Mouse (Mus musculus) heart, embryonic 14.5 days (tissue): ENCODE measurements at regions not wholly inside any gene's neighbourhood (a gene's known extent, or its start where the extent isn't known, plus 50 kb on each side); places are given as distances from the start of the nearest gene placed in this dataset.
A peak's percentile ranks its signal among the peaks of the same experiment; 100 is the strongest.

Source experiments
- ATAC-seq: fragments of 200-750 bp; cut with Nextera tagmentation; 2 replicates; pipeline ENCODE4 v1.8.0; 2017; ENCODE audit warnings: low read depth, moderate TSS enrichment; ENCODE audit not compliant: insufficient number of reproducible peaks, insufficient read depth, low FRiP score
- H3K27ac ChIP-seq, 2 experiments: fragments of 200-500 bp in 1 of 2; fragments of 300-500 bp in 1 of 2; sonication (generic) in 1 of 2; replicated peaks in 1 of 2; 2 replicates each; pipeline ENCODE4 v1.5.1; 2012 to 2014; ENCODE audit warnings: low read depth in 2 of 2, low read length in 2 of 2, control low read depth in 1 of 2, mild to moderate bottlenecking in 1 of 2, mixed read lengths in 1 of 2; ENCODE audit not compliant: control insufficient read depth in 1 of 2, insufficient read depth in 1 of 2
- H3K27me3 ChIP-seq: fragments of 300-500 bp; sonication (generic); 2 replicates; pipeline ENCODE4 v1.6.1; 2014; ENCODE audit warnings: mild to moderate bottlenecking, low read length, control low read depth; ENCODE audit not compliant: control insufficient read depth, insufficient read depth
- H3K36me3 ChIP-seq: fragments of 300-500 bp; sonication (generic); 2 replicates; pipeline ENCODE4 v1.6.1; 2014; ENCODE audit warnings: mild to moderate bottlenecking, control low read depth, low read length, mixed read lengths; ENCODE audit not compliant: control insufficient read depth, insufficient read depth
- H3K4me1 ChIP-seq, 2 experiments: fragments of 200-500 bp in 1 of 2; fragments of 300-500 bp in 1 of 2; sonication (generic) in 1 of 2; 2 replicates each; pipeline ENCODE4 v1.6.1; 2012 to 2014; ENCODE audit warnings: low read length in 2 of 2, control low read depth in 1 of 2, mixed read lengths in 1 of 2; ENCODE audit not compliant: control insufficient read depth in 2 of 2, insufficient read depth in 2 of 2
- H3K4me2 ChIP-seq: fragments of 300-500 bp; sonication (generic); 2 replicates; pipeline ENCODE4 v1.6.1; 2014; ENCODE audit warnings: mild to moderate bottlenecking, low read length
- H3K4me3 ChIP-seq, 2 experiments: fragments of 200-500 bp in 1 of 2; fragments of 300-500 bp in 1 of 2; sonication (generic) in 1 of 2; 2 replicates each; pipeline ENCODE4 v1.5.1; 2012 to 2014; ENCODE audit warnings: low read length in 2 of 2, mild to moderate bottlenecking in 2 of 2, control low read depth in 1 of 2, low read depth in 1 of 2, moderate library complexity in 1 of 2; ENCODE audit not compliant: control insufficient read depth in 1 of 2, insufficient read depth in 1 of 2
- H3K9ac ChIP-seq: fragments of 300-500 bp; sonication (generic); 2 replicates; pipeline ENCODE4 v1.6.1; 2014; ENCODE audit warnings: mild to moderate bottlenecking, low read length
- H3K9me3 ChIP-seq: fragments of 300-500 bp; sonication (generic); 2 replicates; pipeline ENCODE4 v1.6.1; 2016; ENCODE audit warnings: low read length, control low read depth; ENCODE audit not compliant: control insufficient read depth
- WGBS: fragments of 180-500 bp; shearing (Covaris S2); extraction: QIAGEN DNeasy Blood & Tissue Kit; methylation state at CpG from one replicate; pipeline ENCODE4 v1.1.7; 2014; 5-methylcytosine and 5-hydroxymethylcytosine counted together

- no peak overlapping the region for H3K27ac ChIP-seq
- peaks cover 0 to 2% of the 10 kb centered on the region in 2 experiments; a peak in 2 of 4 replicates for H3K4me1 ChIP-seq
- no peaks in the 10 kb centered on the region for H3K9me3 ChIP-seq
- H3K4me3 ChIP-seq, result 0 out of 4 replicates have a peak overlapping the region, but pooled peaks of 1 of the 2 experiments have one; percentile 6
- ATAC-seq, result no peak
- H3K9ac ChIP-seq, result no peak overlapping the region
- 22% methylated on average over 13 of the region's 13 CpGs for WGBS
- no peaks in the 10 kb centered on the region for H3K27me3 ChIP-seq
- H3K36me3 ChIP-seq, result no peaks in the 10 kb centered on the region
- H3K4me2 ChIP-seq, result peak overlapping the region; percentile 49
Measured at GRCm38 (mm10) chr1:193541934-193542580, 172.0 kb upstream of the Camk1g start.

DNA sequence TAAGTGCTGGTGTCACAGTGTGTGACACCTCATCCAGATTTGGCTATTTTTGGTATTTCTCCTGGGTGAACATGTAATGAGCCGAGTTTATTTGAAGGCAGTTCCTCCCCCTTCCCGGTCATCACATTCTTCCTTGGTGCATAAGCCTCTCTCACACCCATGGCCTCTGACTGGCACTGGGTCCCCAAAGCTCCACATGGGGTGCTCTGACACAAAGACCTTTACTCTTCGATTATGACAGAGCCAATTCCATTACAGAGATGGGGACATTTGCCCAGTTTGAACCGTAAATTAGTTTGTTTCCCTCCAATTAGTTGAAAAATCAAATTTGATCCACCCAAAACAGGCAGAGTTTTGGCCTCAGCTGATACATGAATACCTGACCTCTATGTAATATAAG is 171.2 kb upstream of the Camk1g start:
- Histone ChIP-seq H3K36me3 (no peaks in the 10 kb centered on the region), H3K9me3 (no peaks in the 10 kb centered on the region), H3K4me3 (no peak overlapping the region), H3K4me1 (peaks cover 0 to 2% of the 10 kb centered on the region in 2 experiments; a peak in 2 of 4 replicates), H3K27me3 (no peaks in the 10 kb centered on the region), H3K27ac (no peak overlapping the region), H3K9ac (no peak overlapping the region), H3K4me2 (no peak overlapping the region)
- no peak for ATAC-seq
- WGBS, result 59% methylated on average over 4 of the region's 4 CpGs

DNA sequence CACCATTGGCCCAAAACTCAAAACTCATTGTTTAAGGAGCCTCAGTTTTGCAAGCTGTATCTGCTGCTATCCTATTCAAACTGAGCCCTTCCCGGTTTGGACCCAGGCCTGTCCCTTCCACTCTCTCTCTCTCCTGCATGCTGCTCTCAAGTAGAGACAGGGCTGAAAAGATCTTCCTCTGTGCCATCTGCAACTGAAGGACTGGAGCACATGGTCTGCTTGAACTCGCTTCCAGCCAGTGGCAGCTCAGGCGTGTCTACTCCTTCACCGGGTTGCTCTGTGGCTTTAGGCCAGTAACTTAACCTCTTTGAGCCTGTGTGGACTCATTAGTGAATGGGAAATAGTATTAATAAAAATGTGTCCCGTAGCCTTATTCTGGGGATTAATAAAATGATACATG is 170.4 kb upstream of the Camk1g start:
- H3K4me2 ChIP-seq, result no peak overlapping the region
- no peak for ATAC-seq
- no peaks in the 10 kb centered on the region for H3K9me3 ChIP-seq
- WGBS, result 75% methylated on average over 5 of the region's 5 CpGs
- peaks cover 0 to 2% of the 10 kb centered on the region in 2 experiments; a peak in 2 of 4 replicates for H3K4me1 ChIP-seq
- no peaks in the 10 kb centered on the region for H3K27me3 ChIP-seq
- no peak overlapping the region for H3K4me3 ChIP-seq
- no peak overlapping the region for H3K9ac ChIP-seq
- H3K36me3 ChIP-seq, result no peaks in the 10 kb centered on the region
- H3K27ac ChIP-seq, result no peak overlapping the region

- Histone ChIP-seq H3K27me3 (no peaks in the 10 kb centered on the region), H3K9ac (no peak overlapping the region), H3K4me1 (peaks cover 0 to 2% of the 10 kb centered on the region in 2 experiments; a peak in 2 of 4 replicates), H3K4me2 (no peak overlapping the region), H3K36me3 (no peaks in the 10 kb centered on the region), H3K27ac (no peak overlapping the region), H3K9me3 (no peaks in the 10 kb centered on the region), H3K4me3 (no peak overlapping the region)
- 88% methylated on average over 6 of the region's 6 CpGs for WGBS
- no peak for ATAC-seq
Measured at GRCm38 (mm10) chr1:193539261-193539660, 169.2 kb upstream of the Camk1g start.

- 89% methylated on average over 2 of the region's 2 CpGs for WGBS
- no peak overlapping the region for H3K4me3 ChIP-seq
- peaks cover 0 to 2% of the 10 kb centered on the region in 2 experiments; a peak in 2 of 4 replicates for H3K4me1 ChIP-seq
- no peaks in the 10 kb centered on the region for H3K36me3 ChIP-seq
- no peak overlapping the region for H3K4me2 ChIP-seq
- no peak overlapping the region for H3K27ac ChIP-seq
- no peaks in the 10 kb centered on the region for H3K27me3 ChIP-seq
- no peak overlapping the region for H3K9ac ChIP-seq
- no peaks in the 10 kb centered on the region for H3K9me3 ChIP-seq
- no peak for ATAC-seq
Measured at GRCm38 (mm10) chr1:193538425-193538824, 168.3 kb upstream of the Camk1g start.

DNA sequence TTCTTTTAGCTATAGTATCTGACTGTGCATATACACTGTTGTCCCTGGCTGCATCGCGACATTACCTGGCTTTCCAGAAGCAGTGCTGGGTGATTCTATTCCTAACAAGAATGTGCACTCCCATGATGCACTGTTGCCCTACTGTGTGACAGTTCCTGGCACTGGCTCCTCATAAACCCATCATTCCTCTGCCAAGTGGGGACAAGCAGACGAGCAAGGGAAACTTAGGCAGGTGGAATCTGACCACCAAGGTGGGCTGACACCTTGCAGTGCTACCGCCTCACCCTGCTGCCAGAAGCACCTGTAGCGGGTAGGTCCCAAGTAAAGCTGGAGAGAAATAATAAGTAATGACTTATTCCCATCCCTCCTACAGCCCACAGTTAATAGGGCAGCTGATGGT is 167.5 kb upstream of the Camk1g start:
- Histone ChIP-seq H3K9me3 (no peaks in the 10 kb centered on the region), H3K4me1 (peaks cover 0 to 2% of the 10 kb centered on the region in 2 experiments; a peak in 2 of 4 replicates), H3K27me3 (no peaks in the 10 kb centered on the region), H3K4me2 (no peak overlapping the region), H3K9ac (no peak overlapping the region), H3K36me3 (no peaks in the 10 kb centered on the region), H3K4me3 (no peak overlapping the region), H3K27ac (no peak overlapping the region)
- 81% methylated on average over 5 of the region's 5 CpGs for WGBS
- no peak for ATAC-seq

GRCm38 (mm10) chr1:193536552-193536951 is 166.5 kb upstream of the Camk1g start:
- no peaks in the 10 kb centered on the region for H3K9me3 ChIP-seq

DNA sequence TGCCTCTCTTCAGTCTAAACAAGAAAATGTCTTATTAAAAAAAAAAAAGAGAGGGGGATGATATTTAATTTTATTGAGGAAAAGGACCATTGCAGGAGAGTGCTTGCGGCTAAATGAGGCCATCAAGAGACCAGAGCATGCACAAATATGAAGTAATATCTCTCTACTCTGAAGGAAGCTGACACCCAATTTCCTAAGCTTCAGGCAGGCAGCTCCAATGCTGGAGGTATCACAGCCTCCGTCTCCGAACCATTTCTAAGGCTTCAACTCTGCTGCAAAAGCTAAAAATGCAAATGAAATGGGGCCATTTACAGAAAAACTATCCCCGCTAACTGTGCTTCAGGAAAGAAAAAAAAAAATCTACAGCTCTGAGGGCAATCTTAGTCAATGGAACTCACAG is 164.4 kb upstream of the Camk1g start:
- Histone ChIP-seq H3K9ac (no peak overlapping the region), H3K4me1 (no peaks in the 10 kb centered on the region), H3K9me3 (no peaks in the 10 kb centered on the region), H3K27ac (no peak overlapping the region), H3K4me2 (no peak overlapping the region), H3K27me3 (no peaks in the 10 kb centered on the region), H3K4me3 (no peak overlapping the region), H3K36me3 (no peaks in the 10 kb centered on the region)
- 80% methylated on average over 4 of the region's 4 CpGs for WGBS
- ATAC-seq, result no peak

More at GRCm38 (mm10) chr1:193536552-193536951, 166.5 kb upstream of the Camk1g start:
- Histone ChIP-seq H3K27ac (no peak overlapping the region), H3K4me2 (no peak overlapping the region), H3K4me3 (no peak overlapping the region), H3K27me3 (no peaks in the 10 kb centered on the region), H3K9ac (no peak overlapping the region), H3K36me3 (no peaks in the 10 kb centered on the region), H3K4me1 (no peaks in the 10 kb centered on the region; a peak in 1 of 4 replicates)
- no peak for ATAC-seq
